Mouse (Mus musculus): ENCODE measurements at regions not wholly inside any gene's neighbourhood (a gene's known extent, or its start where the extent isn't known, plus 50 kb on each side); places are given as distances from the start of the nearest gene placed in this dataset.

DNA sequence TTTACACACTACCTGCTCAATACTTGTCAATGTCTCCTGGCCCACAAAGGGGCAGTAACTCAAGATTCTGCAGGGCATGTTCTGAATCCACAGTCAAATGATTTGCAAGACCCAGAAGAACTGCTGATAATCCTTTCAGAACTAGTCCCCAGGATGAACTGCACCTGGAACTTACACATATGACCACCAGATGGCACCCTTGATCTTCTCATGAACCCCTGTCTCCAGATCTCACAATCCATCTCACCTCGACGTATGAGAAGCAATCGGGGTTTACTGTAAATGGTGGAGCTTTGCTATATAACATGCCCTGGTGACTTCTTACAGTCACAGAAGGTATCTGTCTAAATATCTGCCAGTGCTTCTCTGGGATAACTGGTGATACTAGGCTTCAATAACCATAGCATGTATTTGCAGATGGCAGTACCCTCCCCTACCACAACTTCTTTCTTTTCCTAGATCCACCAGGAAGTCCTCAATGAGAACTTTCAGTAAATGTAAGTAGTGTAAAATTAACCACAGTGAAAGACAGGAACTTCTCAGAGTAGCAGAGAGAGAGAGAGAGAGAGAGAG is 54.5 kb upstream of the Cst10 start:
- TF ChIP-seq BHLHE40 (IDR thresholded peaks at IDR 0.05; ENCODE audit: borderline replicate concordance, low read depth, low read length), result no peak
- no peak for TF ChIP-seq USF2 (IDR thresholded peaks at IDR 0.05; ENCODE audit: borderline replicate concordance in 1 of 2, insufficient read depth in 1 of 2, low read depth in 1 of 2, low read length in 2 of 2)
- no peak for TF ChIP-seq TBP (IDR thresholded peaks at IDR 0.05; ENCODE audit: low read depth, low read length)
- peak; percentile 62 to 85 (median 70) for TF ChIP-seq CTCF (IDR thresholded peaks at IDR 0.05 in 2 of 3, conservative IDR thresholded peaks at IDR 0.05 in 1 of 3; ENCODE audit: control insufficient read depth in 1 of 3, insufficient read depth in 1 of 3, low read depth in 2 of 3, low read length in 3 of 3, poor library complexity in 1 of 3, severe bottlenecking in 1 of 3)
- no peak for TF ChIP-seq GATA1 (IDR thresholded peaks at IDR 0.05; ENCODE audit: low read depth, low read length)
